Mouse (Mus musculus) heart, postnatal 36 days (tissue): ENCODE results near the gene Orm2. TPM values are rescaled to one million over a fixed set of nuclear protein-coding genes. Genes with fewer than 3 reads are reported as not detected.

Experiments
- DNase-seq, 2 experiments: peaks; one replicate each; pipeline ENCODE4 v3.0.0; 2021 to 2022
- intact Hi-C: fragments of 180-260 bp; cut with DNase I; formaldehyde crosslinking; loops from one replicate; pipeline ENCODE4 v1.15.1; 2025
- total RNA-seq, 2 experiments: library from RNA; stranded (reverse); gene quantifications; 2 replicates each; pipeline ENCODE4 v1.2.3; 2021

Gene Orm2
- total RNA-seq, 2 experiments from 2014 or later: not detected

GRCm38 (mm10) chr4:63374331-63374730 lies 12.1 kb downstream of the Orm2 start:
- no peak for DNase-seq
- intact Hi-C loops: loop anchor here (10.0 kb wide), 1 partner anchor 470 kb away; no protein-coding TSS in a partner anchor

GRCm38 (mm10) chr4:63375367-63375766 lies 13.1 kb downstream of the Orm2 start:
- intact Hi-C loops: loop anchor here (10.0 kb wide), 1 partner anchor 469 kb away; no protein-coding TSS in a partner anchor
- no peak for DNase-seq

GRCm38 (mm10) chr4:63377483-63377882 lies 15.2 kb downstream of the Orm2 start:
- intact Hi-C loops: loop anchor here (10.0 kb wide), 1 partner anchor 467 kb away; no protein-coding TSS in a partner anchor
- no peak for DNase-seq

- DNase-seq: no peak
- intact Hi-C loops: no loop called here
These were observed 20.6 kb downstream of the Orm2 start for GRCm38 (mm10) chr4:63382676-63383369.

GRCm38 (mm10) chr4:63383474-63383873 lies 21.2 kb downstream of the Orm2 start:
- no peak for DNase-seq
- intact Hi-C loops: no loop called here

- DNase-seq: no peak
- intact Hi-C loops: no loop called here
These were observed 22.0 kb downstream of the Orm2 start for GRCm38 (mm10) chr4:63384262-63384661.

- DNase-seq: no peak
- intact Hi-C loops: no loop called here
These were observed 23.0 kb downstream of the Orm2 start for GRCm38 (mm10) chr4:63385253-63385652.

- no peak for DNase-seq
- intact Hi-C loops: no loop called here
These were observed 23.5 kb downstream of the Orm2 start for GRCm38 (mm10) chr4:63385784-63386183.

- no peak for DNase-seq
- intact Hi-C loops: no loop called here
These were observed 25.8 kb downstream of the Orm2 start for GRCm38 (mm10) chr4:63388029-63388428.

- intact Hi-C loops: no loop called here
- no peak for DNase-seq
These were observed 27.1 kb downstream of the Orm2 start for GRCm38 (mm10) chr4:63389121-63389886.

- DNase-seq: no peak
- intact Hi-C loops: no loop called here
These were observed 27.8 kb downstream of the Orm2 start for GRCm38 (mm10) chr4:63389887-63390528.

- intact Hi-C loops: no loop called here
- DNase-seq: no peak
These were observed 29.1 kb downstream of the Orm2 start for GRCm38 (mm10) chr4:63391322-63391721.

GRCm38 (mm10) chr4:63397981-63398537 lies 35.8 kb downstream of the Orm2 start:
- DNase-seq: no peak
- intact Hi-C loops: no loop called here

GRCm38 (mm10) chr4:63398854-63399609 lies 36.8 kb downstream of the Orm2 start:
- intact Hi-C loops: no loop called here
- peak; percentile 44 to 54 for DNase-seq

GRCm38 (mm10) chr4:63399691-63400270 lies 37.5 kb downstream of the Orm2 start:
- intact Hi-C loops: no loop called here
- peak in 1 of 2 experiments; percentile 24 for DNase-seq

- DNase-seq: no peak
- intact Hi-C loops: no loop called here
These were observed 38.5 kb downstream of the Orm2 start for GRCm38 (mm10) chr4:63400541-63401306.

GRCm38 (mm10) chr4:63401620-63402019 lies 39.4 kb downstream of the Orm2 start:
- intact Hi-C loops: no loop called here
- DNase-seq: peak; percentile 22 to 39

GRCm38 (mm10) chr4:63402056-63402455 lies 39.8 kb downstream of the Orm2 start:
- intact Hi-C loops: no loop called here

GRCm38 (mm10) chr4:63402558-63402957 lies 40.3 kb downstream of the Orm2 start:
- intact Hi-C loops: no loop called here
- no peak for DNase-seq

More at GRCm38 (mm10) chr4:63402056-63402455, 39.8 kb downstream of the Orm2 start:
- no peak for DNase-seq
